Mouse (Mus musculus): ENCODE results near the gene Zfp423. TPM values are rescaled to one million over a fixed set of nuclear protein-coding genes. Genes with fewer than 3 reads are reported as not detected.

Zfp423 gene
- polyA plus RNA-seq, 1 experiment from 2014 or later: 18.5 TPM

DNA sequence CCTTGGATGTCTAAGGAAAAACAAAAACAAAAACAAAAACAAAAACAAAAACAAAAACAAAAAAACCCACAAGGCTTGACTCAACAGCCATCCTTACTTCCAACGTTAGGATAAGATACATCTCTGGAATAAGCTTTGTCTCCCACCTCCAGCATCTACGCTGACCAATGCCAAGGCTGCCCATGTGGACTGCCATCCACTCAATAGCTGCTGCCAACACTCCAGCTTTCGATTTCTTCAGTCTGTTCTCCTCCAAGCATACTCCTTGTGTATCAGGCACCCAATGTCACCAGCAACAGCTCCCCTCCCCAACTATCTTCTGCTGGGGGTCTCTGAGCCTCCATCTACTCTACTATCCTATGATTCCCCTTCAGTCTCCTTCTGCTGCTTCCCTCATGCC is 140.1 kb downstream of the Zfp423 start:
- Histone ChIP-seq H3K27me3 (replicated peaks) (no peaks in the 10 kb centered on the region), H3K9me3 (replicated peaks) (no peaks in the 10 kb centered on the region), H3K36me3 (no peaks in the 10 kb centered on the region), H3K27ac (replicated peaks) (no peak overlapping the region), H3K4me2 (no peak overlapping the region), H3K4me1 (peaks cover 29% of the 10 kb centered on the region), H3K4me3 (replicated peaks) (no peak overlapping the region), H3K9ac (replicated peaks) (no peak overlapping the region)
- no peak for ATAC-seq (ENCODE audit: low FRiP score)
- 92% methylated on average over 3 of the region's 3 CpGs for WGBS

DNA sequence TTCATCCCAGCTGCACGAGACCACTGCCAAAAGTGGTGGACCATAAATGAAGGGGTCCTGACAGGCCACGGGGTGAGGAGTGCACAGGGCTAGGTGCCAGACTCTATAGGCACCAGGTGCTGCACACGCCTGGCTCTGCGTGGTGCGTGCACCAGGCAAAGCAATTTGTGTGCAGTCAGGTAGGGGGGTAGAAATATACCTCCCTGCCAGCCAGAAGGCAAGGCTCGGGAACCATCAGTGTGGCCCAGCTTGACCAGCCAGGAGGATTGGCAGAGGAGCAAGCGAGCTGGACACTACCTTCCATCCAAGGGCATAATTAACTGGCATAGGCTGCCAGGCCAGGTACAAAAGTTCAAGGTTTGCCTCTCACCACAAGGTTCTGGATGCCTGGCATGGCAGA is 140.9 kb downstream of the Zfp423 start:
- no peak for ATAC-seq (ENCODE audit: low FRiP score)
- H3K36me3 ChIP-seq: no peaks in the 10 kb centered on the region
- no peak overlapping the region for H3K27ac ChIP-seq (replicated peaks)
- no peak overlapping the region for H3K9ac ChIP-seq (replicated peaks)
- H3K27me3 ChIP-seq (replicated peaks): no peaks in the 10 kb centered on the region
- H3K4me1 ChIP-seq: peaks cover 29% of the 10 kb centered on the region
- no peaks in the 10 kb centered on the region for H3K9me3 ChIP-seq (replicated peaks)
- no peak overlapping the region for H3K4me3 ChIP-seq (replicated peaks)
- no peak overlapping the region for H3K4me2 ChIP-seq
- 84% methylated on average over 7 of the region's 7 CpGs for WGBS

DNA sequence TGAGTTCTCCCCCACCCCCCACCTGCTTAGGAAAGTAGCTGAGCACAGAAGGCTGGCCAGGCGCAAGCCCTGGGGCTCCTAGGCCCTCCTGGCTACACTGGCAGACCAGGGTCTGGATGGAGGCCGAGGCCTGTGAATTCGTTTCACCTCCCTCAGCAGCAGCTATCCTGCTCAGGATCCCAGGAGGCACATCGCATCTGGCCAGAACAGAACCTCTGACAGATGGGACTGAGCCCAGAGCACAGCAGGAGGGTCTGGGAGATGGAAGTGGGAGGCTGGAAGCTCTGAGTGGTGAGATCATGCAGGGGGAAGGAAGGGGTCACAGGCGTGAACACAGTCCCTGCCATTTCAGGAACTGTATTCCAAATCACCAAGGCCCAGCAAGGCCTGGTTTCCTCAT is 143.3 kb downstream of the Zfp423 start:
- Histone ChIP-seq H3K9ac (replicated peaks) (no peak overlapping the region), H3K36me3 (no peaks in the 10 kb centered on the region), H3K9me3 (replicated peaks) (no peaks in the 10 kb centered on the region), H3K27ac (replicated peaks) (no peak overlapping the region; the same call in none of the 2 replicates), H3K4me1 (peaks cover 29% of the 10 kb centered on the region), H3K27me3 (replicated peaks) (no peaks in the 10 kb centered on the region), H3K4me3 (replicated peaks) (no peak overlapping the region), H3K4me2 (no peak overlapping the region)
- 43% methylated on average over 5 of the region's 5 CpGs for WGBS
- no peak for ATAC-seq (ENCODE audit: low FRiP score)

- no peak for ATAC-seq (ENCODE audit: low FRiP score)
- H3K27ac ChIP-seq (replicated peaks): peak overlapping the region; percentile 77
- H3K9ac ChIP-seq (replicated peaks): no peak overlapping the region
- no peaks in the 10 kb centered on the region for H3K9me3 ChIP-seq (replicated peaks)
- no peak overlapping the region for H3K4me2 ChIP-seq
- H3K36me3 ChIP-seq: no peaks in the 10 kb centered on the region
- no peaks in the 10 kb centered on the region for H3K27me3 ChIP-seq (replicated peaks)
- WGBS: 57% methylated on average over 12 of the region's 12 CpGs
- no peak overlapping the region for H3K4me3 ChIP-seq (replicated peaks)
- peaks cover 31% of the 10 kb centered on the region for H3K4me1 ChIP-seq
These were observed 146.7 kb downstream of the Zfp423 start for GRCm38 (mm10) chr8:87812661-87813060.

DNA sequence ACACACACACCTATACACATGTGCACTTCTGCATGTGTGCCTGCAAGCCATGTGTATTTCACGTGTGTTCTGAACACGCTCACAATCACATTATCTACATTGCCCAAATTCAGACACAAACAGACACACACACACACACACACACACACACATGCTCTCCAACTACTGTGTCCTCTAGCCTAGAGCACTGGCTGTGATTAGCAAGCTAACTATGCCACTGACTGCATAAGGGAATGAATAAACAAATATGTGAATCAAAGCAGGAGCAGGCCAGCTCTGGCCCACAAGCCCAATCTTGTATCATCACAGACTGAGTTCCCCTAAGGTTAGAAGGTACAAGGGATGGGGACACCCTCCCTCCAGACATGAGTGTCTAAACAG is 147.3 kb downstream of the Zfp423 start:
- WGBS: 71% methylated on average over 2 of the region's 2 CpGs
- no peak overlapping the region for H3K4me3 ChIP-seq (replicated peaks)
- H3K4me2 ChIP-seq: peak overlapping the region; percentile 28; the same call in 1 of the 2 replicates
- H3K4me1 ChIP-seq: peaks cover 31% of the 10 kb centered on the region
- peak; percentile 42 for ATAC-seq (ENCODE audit: low FRiP score)
- H3K9me3 ChIP-seq (replicated peaks): no peaks in the 10 kb centered on the region
- no peaks in the 10 kb centered on the region for H3K36me3 ChIP-seq
- peak overlapping the region; percentile 77 for H3K27ac ChIP-seq (replicated peaks)
- H3K9ac ChIP-seq (replicated peaks): no peak overlapping the region
- H3K27me3 ChIP-seq (replicated peaks): no peaks in the 10 kb centered on the region

GRCm38 (mm10) chr8:87811399-87812068 is 147.9 kb downstream of the Zfp423 start:
- peak; percentile 82 for ATAC-seq (ENCODE audit: low FRiP score)
- H3K9me3 ChIP-seq (replicated peaks): no peaks in the 10 kb centered on the region
- H3K36me3 ChIP-seq: no peaks in the 10 kb centered on the region
- H3K4me3 ChIP-seq (replicated peaks): no peak overlapping the region
- peak overlapping the region; percentile 77 for H3K27ac ChIP-seq (replicated peaks)
- WGBS: 36% methylated on average over 17 of the region's 17 CpGs
- no peak overlapping the region for H3K9ac ChIP-seq (replicated peaks)
- H3K4me1 ChIP-seq: peaks cover 33% of the 10 kb centered on the region
- H3K4me2 ChIP-seq: peak overlapping the region; percentile 28; the same call in 1 of the 2 replicates
- no peaks in the 10 kb centered on the region for H3K27me3 ChIP-seq (replicated peaks)

- no peaks in the 10 kb centered on the region for H3K36me3 ChIP-seq
- ATAC-seq (ENCODE audit: low FRiP score): no peak
- H3K27me3 ChIP-seq (replicated peaks): no peaks in the 10 kb centered on the region
- H3K27ac ChIP-seq (replicated peaks): no peak overlapping the region
- peaks cover 35% of the 10 kb centered on the region for H3K4me1 ChIP-seq
- H3K4me2 ChIP-seq: no peak overlapping the region
- WGBS: 86% methylated on average over 6 of the region's 6 CpGs
- H3K9ac ChIP-seq (replicated peaks): no peak overlapping the region
- H3K9me3 ChIP-seq (replicated peaks): no peaks in the 10 kb centered on the region
- H3K4me3 ChIP-seq (replicated peaks): no peak overlapping the region
These were observed 148.6 kb downstream of the Zfp423 start for GRCm38 (mm10) chr8:87810771-87811170.

DNA sequence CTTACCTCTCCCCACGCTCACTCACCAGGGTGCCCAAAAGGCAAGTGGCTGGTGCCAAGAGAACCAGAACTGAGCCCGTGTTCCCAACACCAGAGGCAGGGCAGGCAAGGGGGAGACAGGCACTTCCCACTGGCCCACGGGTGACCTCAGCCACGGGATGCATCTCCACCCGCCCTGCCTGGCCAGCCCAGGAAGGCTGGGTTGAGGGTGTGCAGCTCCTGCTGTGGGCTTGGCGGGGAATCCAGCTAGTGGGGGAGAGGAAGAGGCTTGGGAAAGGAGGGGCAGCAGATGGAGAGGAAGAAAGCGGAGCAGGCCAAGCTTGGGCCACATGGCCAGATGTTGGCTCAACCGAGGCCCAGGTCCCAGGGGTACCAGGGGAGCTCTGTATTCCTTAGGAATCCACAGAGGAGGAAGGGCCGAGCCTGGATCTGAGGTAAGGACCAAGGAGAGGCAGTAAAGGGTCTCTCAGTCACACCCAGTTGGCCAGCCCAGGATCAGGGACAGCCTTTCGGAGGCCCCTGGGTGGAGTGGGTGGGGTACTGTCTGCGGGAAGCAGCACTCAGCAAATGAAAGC is 155.0 kb downstream of the Zfp423 start:
- peaks cover 37% of the 10 kb centered on the region for H3K4me1 ChIP-seq
- no peaks in the 10 kb centered on the region for H3K27me3 ChIP-seq (replicated peaks)
- no peaks in the 10 kb centered on the region for H3K36me3 ChIP-seq
- WGBS: 44% methylated on average over 11 of the region's 11 CpGs
- no peak overlapping the region for H3K4me3 ChIP-seq (replicated peaks)
- no peak for ATAC-seq (ENCODE audit: low FRiP score)
- H3K9ac ChIP-seq (replicated peaks): no peak overlapping the region
- H3K9me3 ChIP-seq (replicated peaks): no peaks in the 10 kb centered on the region
- H3K27ac ChIP-seq (replicated peaks): peak overlapping the region; percentile 47
- H3K4me2 ChIP-seq: no peak overlapping the region

GRCm38 (mm10) chr8:87803437-87803836 is 156.0 kb downstream of the Zfp423 start:
- ATAC-seq (ENCODE audit: low FRiP score): no peak
- no peak overlapping the region for H3K9ac ChIP-seq (replicated peaks)
- no peaks in the 10 kb centered on the region for H3K27me3 ChIP-seq (replicated peaks)
- peaks cover 37% of the 10 kb centered on the region for H3K4me1 ChIP-seq
- H3K4me2 ChIP-seq: no peak overlapping the region
- WGBS: 65% methylated on average over 10 of the region's 10 CpGs
- no peak overlapping the region for H3K4me3 ChIP-seq (replicated peaks)
- H3K9me3 ChIP-seq (replicated peaks): no peaks in the 10 kb centered on the region
- H3K36me3 ChIP-seq: no peaks in the 10 kb centered on the region
- H3K27ac ChIP-seq (replicated peaks): no peak overlapping the region; the same call in 1 of the 2 replicates

DNA sequence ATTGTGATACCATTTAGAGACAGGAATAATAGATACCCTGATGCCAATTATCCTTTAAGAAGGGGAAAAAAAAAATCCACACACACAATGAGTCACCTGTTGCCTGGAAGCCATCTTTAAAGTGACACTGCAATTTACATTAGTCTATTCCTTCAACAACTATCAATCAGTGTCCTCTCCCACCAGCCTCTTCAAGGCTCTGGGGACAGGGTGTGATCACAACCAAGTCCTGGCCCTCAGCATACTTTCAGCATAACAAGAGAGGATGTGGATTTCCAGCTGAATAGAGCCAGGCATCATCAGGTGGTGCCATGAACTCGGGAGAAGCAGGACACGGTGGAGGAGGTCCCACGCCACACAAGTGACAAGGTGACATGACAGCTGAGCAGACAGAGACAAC is 156.8 kb downstream of the Zfp423 start:
- Histone ChIP-seq H3K4me3 (replicated peaks) (no peak overlapping the region), H3K27ac (replicated peaks) (no peak overlapping the region), H3K4me1 (peaks cover 37% of the 10 kb centered on the region), H3K36me3 (no peaks in the 10 kb centered on the region), H3K27me3 (replicated peaks) (no peaks in the 10 kb centered on the region), H3K9me3 (replicated peaks) (no peaks in the 10 kb centered on the region), H3K4me2 (no peak overlapping the region), H3K9ac (replicated peaks) (no peak overlapping the region)
- WGBS: 58% methylated on average over 3 of the region's 3 CpGs
- no peak for ATAC-seq (ENCODE audit: low FRiP score)

- Histone ChIP-seq H3K9me3 (replicated peaks) (no peaks in the 10 kb centered on the region), H3K4me2 (no peak overlapping the region), H3K4me3 (replicated peaks) (no peak overlapping the region), H3K4me1 (peaks cover 29% of the 10 kb centered on the region), H3K36me3 (no peaks in the 10 kb centered on the region), H3K9ac (replicated peaks) (no peak overlapping the region), H3K27ac (replicated peaks) (no peak overlapping the region), H3K27me3 (replicated peaks) (no peaks in the 10 kb centered on the region)
- 83% methylated on average over 11 of the region's 11 CpGs for WGBS
- ATAC-seq (ENCODE audit: low FRiP score): no peak
These were observed 159.3 kb downstream of the Zfp423 start for GRCm38 (mm10) chr8:87800121-87800520.

DNA sequence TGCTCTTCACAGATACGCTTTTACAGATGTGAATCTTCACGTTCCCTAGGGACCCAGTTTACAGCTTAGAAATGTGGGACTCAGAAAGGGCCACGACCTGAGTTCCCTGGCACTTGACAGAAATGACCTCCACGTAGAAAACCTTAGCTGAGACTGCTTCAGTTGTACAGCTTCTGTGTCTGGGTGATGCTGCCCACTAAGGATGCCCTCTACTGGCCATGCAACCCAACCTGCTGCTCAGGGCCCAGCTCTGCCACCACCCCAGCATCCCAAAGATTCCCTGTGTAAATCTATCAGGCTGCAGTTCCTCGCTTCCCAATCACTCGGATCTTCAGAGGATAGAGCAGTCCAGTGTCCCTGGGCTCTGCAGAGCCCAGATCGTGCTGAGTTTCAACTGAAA is 163.2 kb downstream of the Zfp423 start:
- Histone ChIP-seq H3K27ac (replicated peaks) (no peak overlapping the region), H3K36me3 (no peaks in the 10 kb centered on the region), H3K4me1 (peaks cover 12% of the 10 kb centered on the region; the same call in 1 of the 2 replicates), H3K4me3 (replicated peaks) (no peak overlapping the region), H3K9me3 (replicated peaks) (no peaks in the 10 kb centered on the region), H3K4me2 (no peak overlapping the region), H3K27me3 (replicated peaks) (no peaks in the 10 kb centered on the region), H3K9ac (replicated peaks) (no peak overlapping the region)
- ATAC-seq (ENCODE audit: low FRiP score): no peak
- 60% methylated on average over 7 of the region's 7 CpGs for WGBS

Measured in neural tube, embryonic 15.5 days (tissue).